Mouse (Mus musculus) spleen, postnatal 14 days (tissue): ENCODE results near the gene Cep290.
"Not testable (repeated sequence)": the region's sequence is repeated elsewhere in the genome, so short reads cannot be mapped to it uniquely, and the experiment has no call there.

Experiments
- DNase-seq, 2 experiments: peaks; one replicate each; pipeline ENCODE4 v3.0.0; 2021 to 2022; ENCODE audit warnings: low spot score in 2 of 2

Cep290 gene

DNA sequence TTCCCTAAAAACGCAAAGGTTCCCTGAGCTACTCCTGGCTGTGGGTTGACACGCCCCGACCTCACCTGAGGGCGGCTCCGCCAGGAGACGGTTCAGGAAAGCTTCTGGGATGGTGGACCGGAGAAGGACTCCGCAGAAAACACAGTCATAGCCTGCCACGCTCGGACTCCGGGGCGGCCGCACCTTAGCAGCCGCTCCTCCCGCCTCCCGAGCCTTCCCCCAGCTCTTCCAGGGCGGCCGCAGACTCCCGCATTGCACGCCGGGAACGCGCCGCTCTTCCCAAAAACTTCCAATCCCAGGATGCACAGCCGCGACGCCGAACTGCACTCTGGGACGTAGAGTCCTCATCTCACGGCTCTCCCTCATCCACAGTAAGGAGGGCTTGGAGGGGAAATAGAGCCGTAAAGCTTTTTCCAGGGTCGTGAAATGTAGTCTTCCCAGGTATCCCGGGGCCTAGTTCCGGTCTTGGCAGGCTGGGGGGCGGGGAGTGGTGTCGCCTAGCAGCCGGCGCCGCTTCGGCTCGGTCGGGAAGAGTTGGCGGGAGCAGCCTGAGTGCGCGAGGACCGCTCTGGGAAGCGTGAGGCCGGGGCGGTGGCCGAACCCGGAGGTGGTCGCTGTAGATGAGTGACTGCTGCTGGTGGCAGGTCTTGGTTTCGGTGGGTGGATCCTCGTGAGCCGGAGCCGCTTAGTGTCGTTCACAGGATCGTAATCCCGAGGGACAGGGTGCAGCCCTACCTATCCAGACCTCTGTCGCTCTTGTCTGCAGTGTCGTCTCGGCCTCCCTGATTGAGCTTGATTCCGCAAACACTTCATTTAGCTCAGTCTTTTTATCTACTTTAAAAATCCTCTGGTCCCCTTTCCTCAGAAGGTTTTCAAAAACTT, at the start of gene Cep290, which contains the start of gene Tmtc3:
Cep290 (plus strand) TSS at position 462 of the 882 bp plus-strand sequence.
Tmtc3 (minus strand) TSS at position 254 of the 882 bp plus-strand sequence.
- DNase-seq: peak; percentile 57 to 62

DNA sequence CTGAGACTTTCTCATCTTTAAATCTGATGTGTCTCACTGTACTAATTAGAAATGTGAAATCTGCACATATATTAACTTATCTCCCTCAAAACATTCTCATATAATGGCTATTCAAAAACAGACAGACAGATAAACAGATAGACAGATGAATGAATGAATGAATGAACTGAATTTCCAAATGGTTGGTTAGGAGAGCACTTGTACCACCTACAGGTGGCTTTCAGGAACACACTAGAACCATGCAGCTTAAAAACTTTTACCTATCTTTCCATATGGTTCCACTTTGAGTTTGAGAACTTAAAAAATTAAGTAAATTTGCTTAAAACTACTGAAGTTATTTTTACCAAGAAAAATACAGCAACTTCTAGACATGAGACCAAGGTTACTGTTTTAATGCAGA, 38.0 kb upstream of the Cep290 start:
- no peak for DNase-seq

DNA sequence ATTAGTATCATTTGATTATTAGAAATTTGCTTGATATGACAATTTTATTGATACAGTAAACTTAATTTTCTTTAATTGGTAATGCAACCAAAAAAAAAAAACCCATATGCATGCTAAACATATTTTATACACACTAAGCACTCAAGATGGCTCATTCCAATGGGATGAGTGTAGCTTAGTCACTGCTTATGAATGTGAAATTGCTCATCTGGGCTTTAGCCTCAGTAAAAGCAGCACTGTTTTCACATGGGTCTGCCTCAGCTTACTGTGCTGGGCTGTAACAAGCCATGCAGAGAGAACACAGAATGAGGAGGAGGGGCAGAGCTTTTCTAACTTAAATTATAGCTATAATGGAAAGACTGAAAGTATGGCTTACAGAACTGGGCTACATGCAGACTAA, 26.8 kb upstream of the Cep290 start:
- no peak for DNase-seq

DNA sequence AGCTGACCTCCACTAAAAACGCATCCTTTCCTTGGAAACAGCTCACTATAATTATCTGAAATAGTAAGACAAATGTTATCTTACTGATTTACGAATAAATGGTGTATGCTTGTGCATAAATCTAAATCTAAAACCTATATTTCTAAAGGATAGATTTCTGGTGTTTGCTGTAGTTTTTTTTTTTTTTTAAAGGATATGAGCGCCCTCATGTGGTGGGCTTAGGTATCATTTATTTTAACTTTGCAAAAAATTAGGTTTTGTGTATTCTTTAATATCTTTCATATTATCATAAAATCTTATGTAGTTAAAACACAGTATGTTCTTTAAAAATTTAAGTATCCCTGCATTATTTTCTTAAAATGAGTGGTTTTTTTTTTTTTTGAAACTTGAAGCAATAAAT, 12.3 kb upstream of the Cep290 start:
- no peak for DNase-seq

DNA sequence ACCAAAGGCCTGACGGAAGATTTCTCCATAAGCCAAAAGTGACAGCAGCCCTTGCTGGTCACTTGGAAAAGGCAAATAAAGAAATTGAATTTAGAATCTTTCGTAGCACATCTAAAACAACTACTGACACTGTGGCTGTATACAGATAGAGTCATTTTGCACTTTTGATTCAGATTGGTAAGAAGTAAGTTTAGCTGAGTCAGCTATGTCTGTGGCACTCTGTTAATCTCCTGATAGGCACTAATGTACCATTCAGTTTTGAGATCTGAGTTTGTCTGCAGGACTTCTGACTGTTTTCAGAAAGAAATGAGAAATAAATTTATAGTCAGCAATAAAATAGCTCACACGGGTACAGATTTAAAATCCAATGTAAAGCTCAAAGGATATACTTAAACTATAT, 7.8 kb upstream of the Cep290 start:
- DNase-seq: no peak

DNA sequence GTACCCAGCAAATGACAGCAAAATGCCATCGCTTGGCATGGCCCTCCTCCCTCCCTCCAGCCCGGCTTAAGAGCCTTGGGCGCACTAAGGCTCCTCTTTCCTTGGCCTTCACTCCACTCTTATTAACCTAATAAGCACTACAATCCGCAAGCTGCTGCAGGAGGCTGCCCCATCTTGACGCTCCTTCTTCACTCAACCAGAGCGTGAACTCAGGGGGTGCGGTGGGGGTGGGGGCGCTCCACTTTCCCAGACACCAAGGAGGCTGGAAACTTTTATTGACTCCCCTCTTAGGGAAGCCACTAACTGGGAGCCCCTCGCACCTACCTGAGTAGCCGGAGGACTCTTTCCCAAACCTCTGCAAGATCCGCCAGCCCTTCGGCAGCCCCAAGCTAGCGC, 659 bp upstream of the Cep290 start:
- DNase-seq: no peak

DNA sequence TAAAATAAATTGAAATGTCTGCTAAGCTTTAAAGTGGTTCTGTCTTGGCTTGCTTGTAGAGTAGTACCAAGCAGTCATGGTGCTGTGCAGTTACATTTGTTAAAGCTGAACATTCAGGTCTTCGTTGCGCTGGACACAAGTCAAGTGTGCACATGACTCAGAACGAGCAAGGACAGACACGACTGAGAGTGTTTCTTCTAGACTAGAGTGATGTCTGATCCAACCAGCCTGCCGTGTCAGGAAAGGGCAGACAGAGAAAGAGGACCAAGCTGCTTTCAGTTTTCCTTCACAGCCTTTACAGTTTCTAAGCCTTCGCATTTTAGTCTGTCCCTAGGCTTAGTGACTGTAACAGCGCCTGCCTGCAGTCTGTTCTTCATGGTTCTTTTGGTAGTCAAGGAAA, 4.6 kb downstream of the Cep290 start:
- no peak for DNase-seq

DNA sequence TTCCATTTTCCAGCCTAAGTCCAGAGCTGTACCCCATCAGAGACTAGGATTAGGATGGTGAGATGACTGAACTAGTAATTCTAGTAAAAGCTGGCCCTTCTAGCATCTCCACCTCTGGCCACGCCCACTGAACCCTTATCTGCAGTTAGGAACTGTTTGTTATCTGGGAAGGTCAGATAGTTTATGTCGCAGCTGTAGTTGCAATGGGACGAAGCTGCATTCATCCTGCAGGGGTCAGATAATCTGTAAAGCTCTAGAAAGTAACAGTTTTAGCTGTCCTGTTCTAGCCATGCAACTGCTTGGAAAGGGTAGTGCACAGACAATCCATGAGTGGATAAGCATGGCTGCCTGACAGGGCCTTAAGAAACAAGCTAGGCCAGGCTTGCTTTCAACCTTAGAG, 11.0 kb downstream of the Cep290 start:
- peak in 1 of 2 experiments; percentile 11 for DNase-seq

DNA sequence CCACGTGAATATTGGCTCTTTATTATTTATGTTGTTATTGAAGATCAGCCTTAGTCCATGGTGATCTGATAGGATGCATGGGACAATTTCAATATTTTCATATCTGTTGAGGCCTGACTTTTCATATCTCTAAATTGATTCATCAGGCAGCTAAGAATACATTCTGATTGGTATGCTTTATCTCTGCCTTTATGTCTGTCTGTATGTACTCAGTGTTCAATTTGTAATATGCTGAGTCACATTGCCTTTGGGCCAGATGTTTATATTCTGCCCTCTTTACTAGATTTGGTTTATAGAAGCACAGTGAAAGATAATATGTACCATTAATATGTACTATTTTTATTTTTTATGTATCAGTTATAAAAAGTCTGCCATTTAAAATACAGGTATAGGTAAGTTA, 20.8 kb downstream of the Cep290 start:
- DNase-seq: no peak

DNA sequence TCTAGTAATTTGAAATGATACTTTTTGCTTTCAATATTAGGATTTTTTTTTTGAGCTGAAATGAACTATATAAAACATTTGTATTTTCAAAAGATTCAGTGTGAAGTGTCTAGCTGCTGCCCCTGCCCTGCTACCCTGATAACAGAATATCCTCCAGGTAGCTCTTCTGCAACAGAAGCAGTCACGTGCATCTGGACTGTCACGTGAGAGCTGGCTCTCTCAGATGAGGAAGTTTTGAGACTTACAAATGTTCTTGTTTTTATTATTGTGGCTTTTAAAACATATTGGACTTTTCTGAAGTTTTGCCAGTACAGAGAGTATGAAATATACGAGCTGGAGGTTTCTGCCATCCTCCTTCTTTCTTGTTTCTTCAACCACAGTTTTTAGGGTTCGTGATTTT, 34.3 kb downstream of the Cep290 start:
- DNase-seq: no peak

DNA sequence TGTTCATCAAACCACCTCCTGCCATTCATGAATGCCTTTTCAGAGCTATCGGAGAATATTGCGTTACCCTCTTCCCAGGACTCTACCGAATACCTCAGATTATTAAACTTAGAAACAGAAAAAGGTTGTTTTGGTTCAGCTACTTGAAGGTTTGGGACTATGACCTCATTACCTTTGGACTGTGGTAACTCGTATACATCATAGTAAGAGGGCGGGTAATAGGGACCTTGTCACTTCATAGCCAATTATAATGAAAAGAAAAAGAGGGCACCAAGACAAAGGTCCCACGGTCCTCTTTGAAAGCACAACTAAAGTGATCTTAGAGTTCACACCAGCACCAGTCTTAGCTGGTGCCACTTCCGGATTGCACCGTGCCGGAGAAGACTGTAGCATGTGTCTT, 35.0 kb downstream of the Cep290 start:
- no peak for DNase-seq

DNA sequence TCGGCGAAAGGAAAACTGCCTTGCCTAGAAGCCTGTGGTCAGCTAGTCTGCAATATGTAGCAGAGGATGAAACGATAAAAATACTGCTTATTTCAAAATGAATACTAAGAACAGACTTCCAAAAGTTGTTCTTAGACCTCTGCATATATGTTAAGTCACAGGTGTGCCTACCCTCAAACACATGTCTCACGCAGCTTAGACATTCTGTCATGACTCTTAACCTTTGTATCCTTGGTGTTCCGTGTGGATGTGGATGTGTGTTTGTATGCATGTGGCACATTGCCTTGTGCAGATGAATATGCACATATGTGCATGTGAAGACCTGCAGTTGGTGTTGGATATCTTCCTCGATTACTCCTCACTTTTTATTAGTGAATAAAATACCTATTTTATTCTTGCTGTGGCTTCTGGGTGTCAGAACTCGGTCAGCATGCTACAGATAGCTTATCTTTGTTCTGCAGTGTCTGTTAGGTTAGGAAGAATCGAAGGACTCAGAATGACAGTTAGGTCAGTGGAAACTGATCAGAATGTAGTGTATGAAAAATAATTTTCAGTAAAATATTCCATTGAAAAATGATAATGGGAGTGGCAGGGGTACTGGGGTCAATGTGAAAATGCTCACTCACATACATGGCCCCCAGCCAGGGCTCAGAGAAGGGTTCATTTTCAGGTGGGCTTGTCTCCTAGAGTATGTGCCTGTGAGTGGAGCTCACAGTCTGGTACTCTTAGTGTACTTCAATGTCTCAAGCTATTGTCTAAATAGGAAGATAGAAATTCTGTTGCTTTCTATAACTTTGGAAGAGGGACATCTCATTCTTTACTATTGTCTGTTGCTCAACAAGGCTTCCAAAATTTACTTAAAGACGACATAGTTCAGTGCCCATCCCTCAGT, 37.4 kb downstream of the Cep290 start:
- DNase-seq: no peak

DNA sequence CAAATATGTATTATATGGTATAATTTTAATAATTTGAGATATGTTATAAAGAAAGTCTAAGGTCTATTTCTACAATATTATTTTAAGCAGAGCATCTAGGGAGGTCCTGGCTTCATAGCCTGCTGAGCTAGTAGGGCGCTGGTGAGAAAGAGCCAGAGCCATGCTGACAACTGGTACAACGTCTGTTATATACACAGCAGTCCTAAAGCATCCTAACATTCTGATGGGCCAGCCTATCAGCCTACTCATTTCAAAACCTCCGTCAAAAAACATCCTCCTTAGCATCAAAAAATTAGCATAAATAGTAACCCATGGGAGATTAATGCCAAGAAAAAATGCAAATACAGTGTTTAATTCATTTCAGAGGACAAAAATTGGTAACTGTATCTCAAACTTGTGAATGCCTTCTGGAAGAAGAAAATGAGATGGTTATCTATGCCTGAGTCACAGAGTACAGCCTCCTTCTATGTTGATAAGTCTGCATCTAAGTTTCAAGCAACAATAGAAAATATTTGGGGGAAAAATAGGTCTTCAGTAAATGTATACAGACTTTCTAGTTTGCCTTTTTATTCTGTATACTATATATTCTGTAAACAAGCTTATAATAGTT, 69.3 kb downstream of the Cep290 start:
- no peak for DNase-seq

DNA sequence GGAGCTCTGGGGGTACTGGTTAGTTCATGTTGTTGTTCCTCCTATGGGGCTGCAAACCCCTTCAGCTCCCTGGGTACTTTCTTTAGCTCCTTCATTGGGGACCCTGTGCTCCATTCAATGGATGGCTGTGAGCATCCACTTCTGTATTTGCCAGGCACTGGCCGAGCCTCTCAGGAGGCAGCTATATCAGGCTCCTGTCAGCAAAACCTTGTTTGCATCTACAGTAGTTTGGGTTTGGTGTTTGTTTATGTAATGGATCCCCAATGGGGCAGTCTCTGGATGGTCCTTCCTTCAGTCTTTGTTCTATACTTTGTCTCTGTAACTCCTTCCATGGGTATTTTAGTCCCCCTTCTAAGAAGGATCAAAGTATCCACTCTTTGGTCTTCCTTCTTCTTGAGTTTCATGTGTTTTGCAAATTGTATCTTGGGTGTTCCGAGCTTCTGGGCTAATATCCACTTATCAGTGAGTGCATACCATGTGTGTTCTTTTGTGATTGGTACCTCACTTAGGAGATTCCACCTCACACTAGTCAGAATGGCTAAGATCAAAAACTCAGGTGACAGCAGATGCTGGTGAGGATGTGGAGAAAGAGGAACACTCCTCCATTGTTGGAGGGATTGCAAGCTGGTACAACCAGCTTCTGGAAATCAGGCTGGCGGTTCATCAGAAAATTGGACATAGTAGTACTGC, 73.0 kb downstream of the Cep290 start:
- DNase-seq: not testable (repeated sequence)

DNA sequence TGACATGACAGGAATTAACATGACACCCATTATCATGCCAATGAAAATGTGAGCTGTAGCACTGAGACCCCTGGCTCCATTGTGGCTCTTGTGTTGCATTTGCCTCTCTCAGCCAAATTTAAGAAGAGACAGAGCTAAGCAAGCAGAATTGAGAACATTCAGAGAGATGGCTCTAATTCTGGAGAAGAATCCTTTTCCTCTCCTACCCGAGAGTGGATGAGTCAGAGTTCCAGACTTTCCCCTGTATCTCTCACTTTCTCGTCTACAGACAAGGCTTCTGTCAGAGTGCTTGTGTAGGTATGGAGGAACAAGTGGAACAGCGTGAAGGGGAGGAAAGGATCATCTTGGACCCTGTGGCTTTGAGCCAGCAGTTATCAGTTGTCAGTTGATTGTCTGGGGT, 76.8 kb downstream of the Cep290 start:
- no peak for DNase-seq

DNA sequence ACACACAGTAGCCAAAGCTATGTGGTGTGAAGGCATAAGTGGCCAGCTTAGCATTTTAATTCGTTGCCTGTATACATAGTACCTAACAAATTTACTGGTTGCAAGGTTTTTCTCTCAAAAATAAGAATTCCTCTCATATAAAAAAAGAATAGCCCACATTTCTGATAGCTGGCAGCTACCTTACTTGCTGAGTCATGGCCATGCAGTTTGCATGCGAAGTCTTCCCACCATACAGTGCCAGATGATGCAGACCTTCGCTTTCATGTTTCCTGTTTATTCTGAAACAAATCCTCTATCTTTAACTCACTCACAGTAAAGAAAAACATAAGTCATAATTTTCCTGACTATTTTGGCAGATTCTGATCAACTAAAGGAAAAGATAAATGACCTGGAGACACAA, 84.3 kb downstream of the Cep290 start:
- DNase-seq: no peak

DNA sequence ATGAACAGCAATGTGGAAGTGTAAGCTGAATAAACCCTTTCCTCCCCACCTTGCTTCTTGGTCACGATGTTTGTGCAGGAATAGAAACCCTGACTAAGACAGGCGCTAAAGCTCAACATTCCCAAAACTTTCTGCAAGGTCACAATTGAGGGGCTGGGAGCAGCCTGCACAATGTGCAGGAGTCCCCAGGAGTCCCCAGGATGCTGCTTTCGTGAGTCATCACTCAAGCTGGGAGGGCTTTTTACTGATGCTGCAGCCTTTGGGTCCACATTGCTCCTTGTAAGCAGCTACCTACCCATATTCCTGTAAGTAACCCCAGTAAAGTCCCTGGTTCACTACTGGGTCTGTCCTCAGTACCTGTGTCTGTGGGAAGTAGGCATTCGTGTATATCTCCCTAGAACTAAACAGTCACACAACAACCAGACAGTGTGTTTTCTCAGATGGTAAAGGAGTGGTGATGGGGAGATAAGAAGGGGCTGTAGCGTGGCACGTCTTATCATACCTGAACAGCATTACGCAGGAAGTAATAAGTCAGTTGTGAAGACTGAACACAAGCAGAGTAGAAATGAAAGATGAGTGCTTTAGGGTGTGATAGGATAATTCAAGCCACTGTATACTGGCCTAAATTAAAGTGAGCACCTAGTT, 87.3 kb downstream of the Cep290 start:
- no peak for DNase-seq

DNA sequence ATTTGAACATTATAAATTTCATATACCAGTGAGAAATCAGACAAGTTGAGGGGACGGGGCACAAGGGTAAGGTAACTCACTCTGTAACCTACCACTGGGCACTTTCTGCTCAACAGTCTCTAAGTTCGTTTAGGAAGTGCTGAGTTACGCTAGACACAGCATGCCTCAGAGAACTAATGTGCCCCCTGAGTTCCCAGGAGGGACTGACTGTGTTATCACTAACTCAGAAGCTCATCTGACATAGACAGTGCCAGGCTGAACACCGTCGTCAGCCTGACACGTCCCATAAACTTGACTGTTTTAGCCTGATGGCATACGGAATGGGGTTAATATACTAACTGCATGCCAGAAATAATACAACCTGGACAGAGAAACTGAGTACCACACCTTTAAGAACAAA, 87.9 kb downstream of the Cep290 start:
- DNase-seq: no peak

DNA sequence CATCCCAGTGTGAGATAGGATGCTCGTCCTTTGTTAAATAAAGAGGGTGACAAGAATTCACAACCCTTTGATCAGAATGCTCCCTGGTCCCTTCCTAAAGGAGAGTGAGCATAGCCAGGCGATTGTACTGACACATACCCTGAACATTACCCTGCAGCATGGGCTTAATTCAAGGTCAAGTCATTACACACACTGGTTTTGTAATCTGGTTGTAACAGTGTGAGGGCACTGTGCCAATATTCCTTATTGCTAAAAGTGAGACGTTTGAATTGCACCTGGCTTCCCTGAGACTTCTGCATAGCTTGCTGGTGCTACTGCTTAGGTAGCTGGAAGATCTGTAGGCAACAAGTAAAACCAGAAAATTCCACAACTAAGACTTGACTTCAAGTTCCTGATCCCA, 96.8 kb downstream of the Cep290 start:
- no peak for DNase-seq

DNA sequence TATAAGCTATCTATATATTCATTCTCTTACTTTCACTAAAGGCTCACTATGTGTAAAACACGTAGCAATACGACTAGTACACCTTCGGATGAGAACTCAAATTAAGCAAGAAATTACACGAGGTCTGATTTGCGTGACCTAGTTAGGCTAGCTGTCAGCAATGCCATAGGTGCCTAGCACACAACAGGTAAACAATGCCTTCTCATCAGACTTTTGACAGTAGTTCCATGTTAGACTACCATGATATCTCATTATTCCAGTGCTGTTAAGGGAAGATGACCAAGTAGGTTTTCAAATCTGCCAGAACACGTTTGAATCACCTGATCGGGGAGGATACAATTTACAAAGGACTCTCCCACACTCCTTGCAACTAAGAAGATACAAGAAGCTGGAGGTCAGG, 101.2 kb downstream of the Cep290 start:
- DNase-seq: no peak

DNA sequence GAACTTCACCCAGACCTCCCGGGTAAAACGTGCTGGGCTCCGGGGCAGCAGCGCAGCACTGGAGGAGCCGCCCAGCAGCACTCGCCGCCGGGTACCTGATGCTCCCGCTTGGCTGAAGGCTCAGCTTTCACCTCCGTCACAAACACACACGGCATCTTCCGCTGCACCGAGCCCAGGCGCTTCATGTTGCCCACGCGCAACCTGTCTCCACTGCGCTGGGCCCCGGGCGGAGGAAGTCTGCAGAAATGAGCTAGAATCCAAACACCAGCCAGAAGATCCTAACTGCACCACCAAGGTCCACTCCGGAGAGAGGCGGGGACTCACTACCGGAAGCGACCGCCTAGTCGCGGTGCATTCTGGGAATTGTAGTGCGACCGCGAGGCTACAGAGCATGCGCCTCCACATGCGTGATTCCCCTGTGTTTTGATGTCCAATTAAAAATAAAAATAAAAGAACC, 101.6 kb downstream of the Cep290 start:
- peak; percentile 72 to 82 for DNase-seq
